Mouse (Mus musculus): ENCODE data around the gene Agps. TPM values are rescaled to one million over a fixed set of nuclear protein-coding genes. Genes with fewer than 3 reads are reported as not detected.

Agps gene
- total and polyA plus RNA-seq, 2 experiments from 2014 or later, result 11.8 to 19.9 TPM

- Histone ChIP-seq H3K4me3 (ENCODE audit: low read depth, low read length) (no peak overlapping the region), H3K9ac (replicated peaks; ENCODE audit: low read depth, low read length) (no peak overlapping the region), H3K36me3 (replicated peaks; ENCODE audit: control insufficient read depth, insufficient read depth, low read length) (no peaks in the 10 kb centered on the region), H3K27me3 (ENCODE audit: control insufficient read depth, insufficient read depth, low read length) (no peaks in the 10 kb centered on the region), H3K9me3 (replicated peaks; ENCODE audit: control insufficient read depth, low read length) (no peaks in the 10 kb centered on the region), H3K27ac (ENCODE audit: low read depth) (no peak overlapping the region), H3K4me1 (ENCODE audit: control insufficient read depth, insufficient read depth) (no peaks in the 10 kb centered on the region; the same call in 1 of the 2 replicates), H3K4me2 (ENCODE audit: low read depth, low read length) (no peak overlapping the region)
- ATAC-seq (ENCODE audit: insufficient read depth, low read depth) (no peak), DNase-seq (ENCODE audit: low spot score) (no peak)
- 70% methylated on average over 8 of the region's 8 CpGs for WGBS
- TF ChIP-seq CTCF (IDR thresholded peaks at IDR 0.05; ENCODE audit: low read depth) (no peak), EP300 (IDR thresholded peaks at IDR 0.05; ENCODE audit: low read depth) (no peak)
These were observed 2.9 kb upstream of the Agps start for GRCm38 (mm10) chr2:75828931-75829610.

- H3K4me1 ChIP-seq (ENCODE audit: control insufficient read depth, insufficient read depth), result peaks cover 3% of the 10 kb centered on the region
- H3K4me3 ChIP-seq (ENCODE audit: low read depth, low read length), result no peak overlapping the region
- ATAC-seq (ENCODE audit: insufficient read depth, low read depth) (no peak), DNase-seq (ENCODE audit: low spot score) (no peak)
- no peaks in the 10 kb centered on the region for H3K9me3 ChIP-seq (replicated peaks; ENCODE audit: control insufficient read depth, low read length)
- H3K9ac ChIP-seq (replicated peaks; ENCODE audit: low read depth, low read length), result no peak overlapping the region
- H3K27ac ChIP-seq (ENCODE audit: low read depth), result no peak overlapping the region
- no peak for TF ChIP-seq EP300 (IDR thresholded peaks at IDR 0.05; ENCODE audit: low read depth)
- no peak for TF ChIP-seq CTCF (IDR thresholded peaks at IDR 0.05; ENCODE audit: low read depth)
- H3K36me3 ChIP-seq (replicated peaks; ENCODE audit: control insufficient read depth, insufficient read depth, low read length), result no peaks in the 10 kb centered on the region
- WGBS, result 72% methylated on average over 7 of the region's 7 CpGs
- no peak overlapping the region for H3K4me2 ChIP-seq (ENCODE audit: low read depth, low read length)
- no peaks in the 10 kb centered on the region for H3K27me3 ChIP-seq (ENCODE audit: control insufficient read depth, insufficient read depth, low read length)
These were observed 1.7 kb upstream of the Agps start for GRCm38 (mm10) chr2:75830233-75830632.

- WGBS, result 2% methylated on average over 5 of the region's 5 CpGs
- peaks cover 9% of the 10 kb centered on the region for H3K4me1 ChIP-seq (ENCODE audit: control insufficient read depth, insufficient read depth)
- peak overlapping the region; percentile 83 for H3K9ac ChIP-seq (replicated peaks; ENCODE audit: low read depth, low read length)
- H3K9me3 ChIP-seq (replicated peaks; ENCODE audit: control insufficient read depth, low read length), result no peaks in the 10 kb centered on the region
- DNase-seq (ENCODE audit: low spot score) (no peak), ATAC-seq (ENCODE audit: insufficient read depth, low read depth) (no peak)
- no peaks in the 10 kb centered on the region for H3K36me3 ChIP-seq (replicated peaks; ENCODE audit: control insufficient read depth, insufficient read depth, low read length)
- H3K4me2 ChIP-seq (ENCODE audit: low read depth, low read length), result peak overlapping the region; percentile 73
- peak overlapping the region; percentile 78 for H3K27ac ChIP-seq (ENCODE audit: low read depth)
- no peaks in the 10 kb centered on the region for H3K27me3 ChIP-seq (ENCODE audit: control insufficient read depth, insufficient read depth, low read length)
- TF ChIP-seq CTCF (IDR thresholded peaks at IDR 0.05; ENCODE audit: low read depth), result no peak
- TF ChIP-seq EP300 (IDR thresholded peaks at IDR 0.05; ENCODE audit: low read depth), result no peak
- peak overlapping the region; percentile 89 for H3K4me3 ChIP-seq (ENCODE audit: low read depth, low read length)
These were observed 804 bp downstream of the Agps start for GRCm38 (mm10) chr2:75832781-75833180.

- peaks cover 9% of the 10 kb centered on the region for H3K4me1 ChIP-seq (ENCODE audit: control insufficient read depth, insufficient read depth)
- no peaks in the 10 kb centered on the region for H3K27me3 ChIP-seq (ENCODE audit: control insufficient read depth, insufficient read depth, low read length)
- no peak overlapping the region for H3K27ac ChIP-seq (ENCODE audit: low read depth)
- 89% methylated on average over 2 of the region's 2 CpGs for WGBS
- no peak overlapping the region for H3K4me2 ChIP-seq (ENCODE audit: low read depth, low read length)
- DNase-seq (ENCODE audit: low spot score) (no peak), ATAC-seq (ENCODE audit: insufficient read depth, low read depth) (no peak)
- TF ChIP-seq CTCF (IDR thresholded peaks at IDR 0.05; ENCODE audit: low read depth) (no peak), EP300 (IDR thresholded peaks at IDR 0.05; ENCODE audit: low read depth) (no peak)
- H3K9me3 ChIP-seq (replicated peaks; ENCODE audit: control insufficient read depth, low read length), result no peaks in the 10 kb centered on the region
- no peak overlapping the region for H3K9ac ChIP-seq (replicated peaks; ENCODE audit: low read depth, low read length)
- no peaks in the 10 kb centered on the region for H3K36me3 ChIP-seq (replicated peaks; ENCODE audit: control insufficient read depth, insufficient read depth, low read length)
- H3K4me3 ChIP-seq (ENCODE audit: low read depth, low read length), result no peak overlapping the region
These were observed 2.5 kb downstream of the Agps start for GRCm38 (mm10) chr2:75834492-75834891.

- TF ChIP-seq CTCF (IDR thresholded peaks at IDR 0.05; ENCODE audit: low read depth), result no peak
- no peak for TF ChIP-seq EP300 (IDR thresholded peaks at IDR 0.05; ENCODE audit: low read depth)
- no peak for ATAC-seq (ENCODE audit: insufficient read depth, low read depth)
- Histone ChIP-seq H3K4me1 (ENCODE audit: control insufficient read depth, insufficient read depth) (peaks cover 13% of the 10 kb centered on the region), H3K27ac (ENCODE audit: low read depth) (no peak overlapping the region), H3K4me2 (ENCODE audit: low read depth, low read length) (no peak overlapping the region), H3K9me3 (replicated peaks; ENCODE audit: control insufficient read depth, low read length) (no peaks in the 10 kb centered on the region), H3K9ac (replicated peaks; ENCODE audit: low read depth, low read length) (no peak overlapping the region), H3K4me3 (ENCODE audit: low read depth, low read length) (no peak overlapping the region), H3K36me3 (replicated peaks; ENCODE audit: control insufficient read depth, insufficient read depth, low read length) (no peaks in the 10 kb centered on the region), H3K27me3 (ENCODE audit: control insufficient read depth, insufficient read depth, low read length) (no peaks in the 10 kb centered on the region)
- DNase-seq (ENCODE audit: low spot score), result no peak
- 74% methylated on average over 2 of the region's 2 CpGs for WGBS
These were observed 10.3 kb downstream of the Agps start for GRCm38 (mm10) chr2:75842302-75842701.

GRCm38 (mm10) chr2:75847708-75848107, 15.7 kb downstream of the Agps start:
- Histone ChIP-seq H3K9me3 (replicated peaks; ENCODE audit: control insufficient read depth, low read length) (no peaks in the 10 kb centered on the region), H3K27ac (ENCODE audit: low read depth) (no peak overlapping the region), H3K4me1 (ENCODE audit: control insufficient read depth, insufficient read depth) (peaks cover 7% of the 10 kb centered on the region), H3K9ac (replicated peaks; ENCODE audit: low read depth, low read length) (no peak overlapping the region), H3K4me2 (ENCODE audit: low read depth, low read length) (no peak overlapping the region), H3K4me3 (ENCODE audit: low read depth, low read length) (no peak overlapping the region), H3K36me3 (replicated peaks; ENCODE audit: control insufficient read depth, insufficient read depth, low read length) (0 out of 2 replicates have a peak, but pooled peaks cover 7% of the 10 kb centered on the region), H3K27me3 (ENCODE audit: control insufficient read depth, insufficient read depth, low read length) (no peaks in the 10 kb centered on the region)
- TF ChIP-seq EP300 (IDR thresholded peaks at IDR 0.05; ENCODE audit: low read depth) (no peak), CTCF (IDR thresholded peaks at IDR 0.05; ENCODE audit: low read depth) (peak; percentile 36; the same call in 1 of the 2 replicates)
- peak; percentile 46 for DNase-seq (ENCODE audit: low spot score)
- no peak for ATAC-seq (ENCODE audit: insufficient read depth, low read depth)
- 100% methylated on average over 1 of the region's 1 CpGs for WGBS

All from heart, postnatal 0 days (tissue).